In genomic region chr9:30533091-30533779, GRCm38 (mm10) we compare ENCODE assay signal across 15 mouse cellular contexts.
DNase-seq lines count a peak whose midpoint lies in the region; ATAC-seq and TF ChIP-seq lines count a peak whose summit lies in the region.
"Had no signal": no experiment of that assay in that cellular context is flagged by ENCODE, and none has a peak within 500 bp of the region (broad histone marks: within the 10 kb centered on the region; RNA-seq: fewer than 3 reads in every experiment).

No protein-coding gene starts in this region.

- H3K79me2 ChIP-seq in myocyte (ENCODE audit: control insufficient read depth, insufficient read depth): no peaks in the 10 kb centered on the region

- no peak overlapping the region for H3K9ac ChIP-seq in hindbrain, embryonic 12.5 days
- H3K9ac ChIP-seq in embryonic facial prominence, embryonic 12.5 days: no peak overlapping the region
- no peak overlapping the region for H3K9ac ChIP-seq in hindbrain, embryonic 15.5 days
- H3K9ac ChIP-seq: liver, embryonic 12.5 days had no signal

- H3K4me1 ChIP-seq in hindbrain, embryonic 12.5 days: 0 out of 2 replicates have a peak, but pooled peaks cover 4% of the 10 kb centered on the region
- H3K4me1 ChIP-seq in hindbrain, embryonic 10.5 days (replicated peaks): peaks cover 21% of the 10 kb centered on the region
- H3K4me1 ChIP-seq in embryonic facial prominence, embryonic 12.5 days: 0 out of 2 replicates have a peak, but pooled peaks cover 8% of the 10 kb centered on the region
- peaks cover 18% of the 10 kb centered on the region for H3K4me1 ChIP-seq in hindbrain, embryonic 15.5 days (replicated peaks)
- H3K4me1 ChIP-seq: liver, embryonic 12.5 days had no signal

- H3K36me3 ChIP-seq in hindbrain, embryonic 12.5 days: no peaks in the 10 kb centered on the region
- H3K36me3 ChIP-seq in hindbrain, embryonic 10.5 days: no peaks in the 10 kb centered on the region
- H3K36me3 ChIP-seq in embryonic facial prominence, embryonic 12.5 days: no peaks in the 10 kb centered on the region
- H3K36me3 ChIP-seq in hindbrain, embryonic 15.5 days: no peaks in the 10 kb centered on the region
- no peaks in the 10 kb centered on the region for H3K36me3 ChIP-seq in myocyte (ENCODE audit: control insufficient read depth, insufficient read depth)
- H3K36me3 ChIP-seq: liver, embryonic 12.5 days had no signal

- no peak overlapping the region for H3ac ChIP-seq in myocyte (ENCODE audit: control insufficient read depth, insufficient read length)

- no peak for ATAC-seq in hindbrain, embryonic 12.5 days (ENCODE audit: low FRiP score)
- ATAC-seq in embryonic facial prominence, embryonic 12.5 days (ENCODE audit: insufficient number of reproducible peaks, insufficient read depth, low FRiP score, low TSS enrichment): no peak
- ATAC-seq in hindbrain, embryonic 15.5 days (ENCODE audit: low FRiP score, low read depth): peak; percentile 19; the same call in 1 of the 2 replicates
- ATAC-seq: inflammation-experienced regulatory T-cells, adult 6 months; liver, embryonic 12.5 days had no signal

- 78% methylated on average over 9 of the region's 9 CpGs for WGBS in hindbrain, embryonic 12.5 days
- WGBS in hindbrain, embryonic 10.5 days: 82% methylated on average over 9 of the region's 9 CpGs
- 56% methylated on average over 9 of the region's 9 CpGs for WGBS in embryonic facial prominence, embryonic 12.5 days
- 66% methylated on average over 9 of the region's 9 CpGs for WGBS in hindbrain, embryonic 15.5 days

- TF ChIP-seq POLR2A in myocyte (IDR thresholded peaks at IDR 0.05; ENCODE audit: insufficient read length, low read depth): no peak

- H3K27me3 ChIP-seq in hindbrain, embryonic 12.5 days: no peaks in the 10 kb centered on the region
- H3K27me3 ChIP-seq in hindbrain, embryonic 10.5 days (ENCODE audit: insufficient read depth, poor library complexity, severe bottlenecking): no peaks in the 10 kb centered on the region
- no peaks in the 10 kb centered on the region for H3K27me3 ChIP-seq in embryonic facial prominence, embryonic 12.5 days
- H3K27me3 ChIP-seq in hindbrain, embryonic 15.5 days: no peaks in the 10 kb centered on the region
- no peaks in the 10 kb centered on the region for H3K27me3 ChIP-seq in myocyte (ENCODE audit: control insufficient read depth, insufficient read depth, insufficient read length)
- H3K27me3 ChIP-seq: liver, embryonic 12.5 days had no signal

- H3K4me2 ChIP-seq in hindbrain, embryonic 12.5 days (replicated peaks): no peak overlapping the region
- H3K4me2 ChIP-seq in embryonic facial prominence, embryonic 12.5 days (replicated peaks): no peak overlapping the region
- no peak overlapping the region for H3K4me2 ChIP-seq in hindbrain, embryonic 15.5 days
- H3K4me2 ChIP-seq in myocyte (ENCODE audit: low read depth): peak overlapping the region; percentile 30
- H3K4me2 ChIP-seq: liver, embryonic 12.5 days had no signal

- H3K27ac ChIP-seq in hindbrain, embryonic 12.5 days: 0 out of 2 replicates have a peak overlapping the region, but pooled peaks have one; percentile 3
- no peak overlapping the region for H3K27ac ChIP-seq in hindbrain, embryonic 10.5 days
- H3K27ac ChIP-seq in embryonic facial prominence, embryonic 12.5 days: 0 out of 2 replicates have a peak overlapping the region, but pooled peaks have one; percentile 36
- H3K27ac ChIP-seq in hindbrain, embryonic 15.5 days (replicated peaks): peak overlapping the region; percentile 76
- H3K27ac ChIP-seq: liver, embryonic 12.5 days had no signal

- no peaks in the 10 kb centered on the region for H3K9me3 ChIP-seq in hindbrain, embryonic 12.5 days (replicated peaks)
- H3K9me3 ChIP-seq in hindbrain, embryonic 10.5 days: no peaks in the 10 kb centered on the region
- no peaks in the 10 kb centered on the region for H3K9me3 ChIP-seq in embryonic facial prominence, embryonic 12.5 days
- H3K9me3 ChIP-seq in hindbrain, embryonic 15.5 days: no peaks in the 10 kb centered on the region
- H3K9me3 ChIP-seq: liver, embryonic 12.5 days had no signal

- DNase-seq in hindbrain, embryonic 10.5 days (ENCODE audit: low spot score): no peak
- no peak for DNase-seq in lung, postnatal 25 days (ENCODE audit: low spot score)
- DNase-seq in ovary, postnatal 14 days (ENCODE audit: low spot score): no peak
- DNase-seq in kidney, postnatal 36 days: no peak
- DNase-seq: adrenal gland, postnatal 25 days; B cell, adult 2 months; cerebellum, adult 2 months; gastrocnemius, postnatal 14 days; kidney, adult 9 months had no signal

- H3K4me3 ChIP-seq in hindbrain, embryonic 12.5 days: no peak overlapping the region
- H3K4me3 ChIP-seq in hindbrain, embryonic 10.5 days: no peak overlapping the region
- no peak overlapping the region for H3K4me3 ChIP-seq in embryonic facial prominence, embryonic 12.5 days
- H3K4me3 ChIP-seq in hindbrain, embryonic 15.5 days: no peak overlapping the region
- no peak overlapping the region for H3K4me3 ChIP-seq in myocyte
- H3K4me3 ChIP-seq: liver, embryonic 12.5 days had no signal

TF ChIP-seq in myocyte, 11 proteins besides CTCF, POLR2A, EP300 and RAD21:
- no peak for TF ChIP-seq TCF12 (IDR thresholded peaks at IDR 0.05; ENCODE audit: insufficient read depth, poor library complexity, severe bottlenecking)
- no peak for TF ChIP-seq MYOD1 (IDR thresholded peaks at IDR 0.05; ENCODE audit: control insufficient read depth in 1 of 3, insufficient read length in 2 of 3, low read depth in 2 of 3)
- TF ChIP-seq USF1 (IDR thresholded peaks at IDR 0.05; ENCODE audit: low read depth): no peak
- TF ChIP-seq MAX (IDR thresholded peaks at IDR 0.05; ENCODE audit: low read depth): no peak
- TF ChIP-seq TCF3 (IDR thresholded peaks at IDR 0.05; ENCODE audit: insufficient read length, low read depth): no peak
- no peak for TF ChIP-seq E2F4 (IDR thresholded peaks at IDR 0.05; ENCODE audit: insufficient read depth)
- TF ChIP-seq POLR2AphosphoS2 (IDR thresholded peaks at IDR 0.05; ENCODE audit: insufficient read length, low read depth): no peak
- no peak for TF ChIP-seq CEBPB (IDR thresholded peaks at IDR 0.05; ENCODE audit: insufficient read depth, poor library complexity, severe bottlenecking)
- TF ChIP-seq REST (IDR thresholded peaks at IDR 0.05; ENCODE audit: insufficient read depth, insufficient read length): no peak
- no peak for TF ChIP-seq MYOG (IDR thresholded peaks at IDR 0.05; ENCODE audit: control insufficient read depth in 1 of 3, insufficient read depth in 1 of 3, insufficient read length in 2 of 3, low read depth in 2 of 3)
- TF ChIP-seq SRF (IDR thresholded peaks at IDR 0.05; ENCODE audit: control insufficient read depth, insufficient read length, low read depth): no peak
